Mouse (Mus musculus) right cerebral cortex, postnatal 36 days (tissue): ENCODE measurements at regions not wholly inside any gene's neighbourhood (a gene's known extent, or its start where the extent isn't known, plus 50 kb on each side); places are given as distances from the start of the nearest gene placed in this dataset.

Experiments used
- DNase-seq, 2 experiments: peaks; one replicate each; pipeline ENCODE4 v3.0.0; 2022; ENCODE audit warnings: low spot score in 2 of 2, mixed read lengths in 1 of 2

DNA sequence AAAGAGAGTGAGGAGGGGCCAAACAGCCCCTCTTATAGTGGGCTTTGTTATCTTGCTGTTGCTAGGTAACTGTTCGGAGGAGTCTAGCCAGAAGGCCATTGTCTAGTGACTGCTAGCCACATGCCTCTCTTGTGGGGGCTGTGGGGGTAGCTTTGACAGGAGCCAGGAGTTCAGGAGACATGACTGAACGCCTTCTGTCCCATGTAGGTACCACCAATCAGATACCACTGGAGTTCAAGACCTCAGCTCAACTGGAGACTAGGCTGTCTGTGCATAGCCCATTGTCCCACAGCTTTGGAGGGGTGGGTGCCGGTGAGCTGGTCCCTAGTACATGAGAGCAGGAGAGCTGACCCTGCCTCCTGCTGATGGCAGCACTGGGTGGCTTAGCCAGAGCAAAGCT lies 82.4 kb upstream of the Unc93a2 start:
- no peak for DNase-seq

DNA sequence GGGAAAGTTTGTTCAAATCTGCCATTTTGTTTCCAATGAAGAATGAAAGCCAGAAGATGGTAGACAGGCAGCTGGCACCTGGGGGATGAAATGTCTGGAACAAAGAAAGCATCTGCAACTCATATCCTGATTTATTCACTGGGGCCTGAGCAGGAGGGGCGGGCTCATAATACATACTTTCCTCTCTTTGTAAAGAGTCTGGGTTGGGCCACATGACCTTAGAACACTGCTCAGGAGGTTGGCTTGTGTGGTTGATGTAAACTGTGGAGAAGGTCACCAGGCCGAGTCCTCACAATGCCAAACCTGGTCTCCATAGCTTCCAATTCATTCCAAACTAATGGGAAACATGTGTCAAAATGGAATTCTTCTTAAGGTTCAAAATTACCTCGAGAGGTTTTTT lies 79.6 kb upstream of the Unc93a2 start:
- no peak for DNase-seq

DNA sequence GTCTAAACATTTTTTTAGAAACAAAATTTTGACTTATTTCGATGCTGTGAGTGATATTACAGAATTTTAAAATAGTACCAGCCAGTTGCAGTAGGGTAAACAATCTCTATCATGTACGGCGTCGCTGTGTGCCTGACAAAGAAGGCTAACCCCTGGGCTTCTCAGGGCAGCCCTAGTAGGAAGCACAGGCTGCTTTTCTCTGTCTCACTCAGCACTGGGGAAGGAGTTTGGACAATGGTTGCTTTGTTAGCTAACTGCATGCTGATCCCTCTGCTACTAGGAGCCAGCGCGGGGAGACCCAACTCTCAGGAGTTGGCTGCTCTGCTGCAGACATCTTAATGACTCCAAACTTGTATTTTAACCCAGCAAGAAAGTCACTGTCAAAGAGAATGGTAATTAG lies 75.9 kb upstream of the Unc93a2 start:
- no peak for DNase-seq

DNA sequence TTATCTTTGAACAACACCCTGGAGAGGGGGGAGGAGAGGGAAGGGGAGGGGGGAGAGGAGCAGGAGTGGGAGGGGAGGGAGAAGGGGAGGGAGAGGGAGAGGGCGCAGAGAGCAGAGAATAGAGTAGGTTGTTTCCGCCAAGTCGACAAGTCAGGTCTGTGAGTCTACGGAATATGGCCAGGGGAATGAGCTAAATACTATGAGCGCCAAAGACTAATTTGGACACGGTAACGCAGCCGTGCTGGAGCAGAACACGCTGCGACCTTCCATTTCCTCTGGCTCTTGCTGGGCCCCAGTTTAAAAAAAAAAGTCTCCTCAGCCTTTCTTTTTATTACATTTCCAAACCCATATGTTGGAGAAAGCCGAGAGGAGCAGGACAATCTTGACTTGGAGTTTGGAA lies 71.7 kb upstream of the Unc93a2 start:
- DNase-seq, result no peak

DNA sequence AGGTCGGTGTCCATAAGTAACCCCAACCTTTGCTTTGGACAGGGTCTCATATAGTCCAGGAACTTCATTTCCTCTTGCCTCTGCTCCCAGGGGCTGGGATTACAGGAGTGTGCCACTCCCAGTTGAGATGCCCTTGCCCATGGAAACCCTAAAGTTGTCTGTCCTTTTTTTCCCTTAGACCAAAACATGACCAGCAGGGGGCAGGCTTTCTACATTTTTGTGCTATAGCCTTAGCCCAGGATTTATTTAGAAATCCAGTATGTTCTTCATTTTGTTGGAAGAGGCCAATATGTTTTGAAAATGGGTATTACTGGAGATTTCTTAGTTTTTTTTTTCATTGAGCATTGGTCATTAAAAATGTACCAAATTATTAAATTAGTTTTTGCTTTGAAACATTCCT lies 58.6 kb upstream of the Unc93a2 start:
- peak; percentile 10 to 24 for DNase-seq

DNA sequence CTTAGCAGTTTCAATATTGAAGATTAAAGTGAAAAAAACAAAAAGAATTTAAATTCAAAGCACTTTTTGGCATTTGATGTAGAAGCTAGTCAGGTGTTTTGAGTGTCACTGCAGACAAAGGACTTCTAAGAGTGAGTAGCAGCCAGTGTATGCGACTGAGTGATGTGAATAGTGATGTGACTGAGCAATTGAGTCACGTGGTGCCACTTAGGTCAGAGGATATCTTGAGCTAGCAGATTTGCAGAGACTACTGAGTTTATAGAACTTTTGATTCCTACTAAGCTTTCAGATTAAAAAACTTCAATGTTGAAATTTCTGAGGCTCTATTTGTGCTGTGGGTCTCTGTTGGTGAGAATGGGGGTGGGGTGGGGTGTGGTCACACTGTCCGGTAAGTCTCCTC lies 49.8 kb upstream of the Unc93a2 start:
- no peak for DNase-seq
